Mouse (Mus musculus) neural tube, embryonic 12.5 days (tissue): ENCODE measurements around the gene Frmd8. TPM values are rescaled to one million over a fixed set of nuclear protein-coding genes. Genes with fewer than 3 reads are reported as not detected.

Source experiments
- ATAC-seq: fragments of 200-750 bp; cut with Nextera tagmentation; 2 replicates; pipeline ENCODE4 v1.8.0; 2017; ENCODE audit warnings: low read depth, mild to moderate bottlenecking, moderate TSS enrichment, moderate library complexity; ENCODE audit not compliant: low FRiP score
- H3K27ac ChIP-seq: fragments of 300-500 bp; sonication (generic); 2 replicates; pipeline ENCODE4 v1.5.1; 2016
- H3K27me3 ChIP-seq: fragments of 300-500 bp; sonication (generic); replicated peaks from 2 replicates; pipeline ENCODE4 v1.6.1; 2016; ENCODE audit warnings: mild to moderate bottlenecking
- H3K36me3 ChIP-seq: fragments of 300-500 bp; sonication (generic); 2 replicates; pipeline ENCODE4 v1.6.1; 2016; ENCODE audit warnings: mild to moderate bottlenecking
- H3K4me1 ChIP-seq: fragments of 300-500 bp; sonication (generic); 2 replicates; pipeline ENCODE4 v1.6.1; 2016
- H3K4me2 ChIP-seq: fragments of 300-500 bp; sonication (generic); replicated peaks from 2 replicates; pipeline ENCODE4 v1.6.1; 2016; ENCODE audit warnings: mild to moderate bottlenecking
- H3K4me3 ChIP-seq: fragments of 300-500 bp; sonication (generic); 2 replicates; pipeline ENCODE4 v1.5.1; 2016
- H3K9ac ChIP-seq: fragments of 300-500 bp; sonication (generic); 2 replicates; pipeline ENCODE4 v1.6.1; 2016; ENCODE audit warnings: mild to moderate bottlenecking
- H3K9me3 ChIP-seq: fragments of 300-500 bp; sonication (generic); 2 replicates; pipeline ENCODE4 v1.6.1; 2016; ENCODE audit warnings: mild to moderate bottlenecking
- WGBS: fragments of 180-500 bp; shearing (Covaris S2); methylation state at CpG from one replicate; pipeline ENCODE4 v1.1.7; 2016; 5-methylcytosine and 5-hydroxymethylcytosine counted together
- polyA plus RNA-seq: library from polyadenylated mRNA; unstranded; fragments of >200 nt; fragmentation: Nextera tagmentation; extraction: Ambion mirVana; gene quantifications from 2 replicates; pipeline ENCODE4 v1.2.1, GENCODE M21; 2016

The Frmd8 gene
- polyA plus RNA-seq, 1 experiment from 2014 or later: 33.0 TPM

DNA sequence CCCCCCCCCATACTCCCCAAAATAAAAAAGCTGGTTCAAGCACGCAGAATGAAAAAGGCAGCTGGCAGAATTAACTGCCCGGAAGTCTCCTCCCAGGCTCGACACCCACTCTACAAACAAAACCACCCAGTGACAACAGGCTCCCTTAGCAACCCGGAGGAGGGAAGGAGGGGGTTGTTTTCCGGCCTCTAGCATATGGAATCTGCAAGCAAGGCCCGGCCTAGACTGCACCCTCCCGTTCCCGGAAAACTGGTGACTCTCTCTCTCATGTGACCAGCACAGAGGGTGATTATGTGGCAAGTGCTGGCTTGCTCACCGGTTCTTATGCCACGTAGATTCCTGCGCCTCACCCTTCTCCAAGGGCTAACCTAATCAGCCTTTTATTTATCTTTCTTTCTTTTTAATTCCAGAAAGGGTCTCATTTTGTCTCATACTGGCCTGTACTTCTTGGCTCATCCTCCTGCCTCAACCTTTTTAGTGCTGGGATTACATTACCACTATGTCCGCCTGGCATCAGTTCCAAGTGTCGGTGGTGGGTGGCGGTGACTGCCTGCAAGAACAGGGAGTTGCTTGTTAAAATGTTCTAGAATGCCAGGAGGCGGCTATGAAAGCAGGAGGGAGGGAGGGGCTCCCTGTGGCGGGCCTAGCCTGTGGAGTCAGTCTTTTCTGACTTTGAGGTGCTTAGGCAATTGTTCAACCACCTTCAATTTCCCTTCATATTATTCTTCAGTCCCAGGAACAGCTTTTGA is 28.3 kb downstream of the Frmd8 start:
- H3K9ac ChIP-seq: peak overlapping the region; percentile 52
- peak overlapping the region; percentile 18 for H3K4me3 ChIP-seq
- peak overlapping the region; percentile 94 for H3K27ac ChIP-seq
- WGBS: 2% methylated on average over 16 of the region's 16 CpGs
- H3K36me3 ChIP-seq: no peaks in the 10 kb centered on the region
- no peaks in the 10 kb centered on the region for H3K27me3 ChIP-seq
- peak overlapping the region; percentile 68 for H3K4me2 ChIP-seq
- peak; percentile 85 for ATAC-seq
- no peaks in the 10 kb centered on the region for H3K9me3 ChIP-seq
- H3K4me1 ChIP-seq: peaks cover 78% of the 10 kb centered on the region

- under 1% methylated on average over 7 of the region's 7 CpGs for WGBS
- H3K4me1 ChIP-seq: peaks cover 78% of the 10 kb centered on the region
- peak overlapping the region; percentile 68 for H3K4me2 ChIP-seq
- H3K27ac ChIP-seq: peak overlapping the region; percentile 94
- peak overlapping the region; percentile 52; the same call in 1 of the 2 replicates for H3K9ac ChIP-seq
- peak overlapping the region; percentile 18 for H3K4me3 ChIP-seq
- H3K27me3 ChIP-seq: no peaks in the 10 kb centered on the region
- H3K36me3 ChIP-seq: no peaks in the 10 kb centered on the region
- no peaks in the 10 kb centered on the region for H3K9me3 ChIP-seq
- ATAC-seq: peak; percentile 62
These were observed 28.9 kb downstream of the Frmd8 start for GRCm38 (mm10) chr19:5846154-5846553.

- peak overlapping the region; percentile 68 for H3K4me2 ChIP-seq
- no peaks in the 10 kb centered on the region for H3K9me3 ChIP-seq
- H3K27ac ChIP-seq: peak overlapping the region; percentile 94
- peak overlapping the region; percentile 52 for H3K9ac ChIP-seq
- H3K27me3 ChIP-seq: no peaks in the 10 kb centered on the region
- peak overlapping the region; percentile 18 for H3K4me3 ChIP-seq
- H3K36me3 ChIP-seq: no peaks in the 10 kb centered on the region
- peaks cover 78% of the 10 kb centered on the region for H3K4me1 ChIP-seq
- peak; percentile 67 for ATAC-seq
- 8% methylated on average over 45 of the region's 45 CpGs for WGBS
These were observed 29.5 kb downstream of the Frmd8 start for GRCm38 (mm10) chr19:5845319-5846135.

DNA sequence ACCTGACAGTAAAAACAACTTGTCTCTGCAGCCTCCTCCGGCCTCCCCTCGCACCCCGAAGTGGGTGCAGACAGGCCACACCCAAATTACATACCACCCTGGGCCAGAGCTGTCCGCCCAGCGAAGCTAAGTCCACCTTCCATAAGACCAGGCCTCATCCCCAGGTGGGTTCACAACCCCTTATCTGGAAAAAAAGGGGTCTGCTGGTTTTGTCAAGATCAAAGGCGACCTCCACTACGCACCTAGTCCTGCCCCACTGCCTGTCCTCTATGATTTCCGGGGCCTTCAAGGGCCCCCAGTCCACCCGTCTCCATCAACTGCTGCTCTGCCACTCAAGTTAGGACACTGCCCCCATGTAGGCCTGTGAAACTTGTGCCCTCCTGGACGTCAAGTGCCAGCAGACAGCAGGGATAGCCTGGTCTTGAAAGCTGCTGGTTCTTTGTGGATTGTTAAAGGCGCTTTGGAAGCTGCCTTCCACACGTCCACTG is 30.2 kb downstream of the Frmd8 start:
- peaks cover 73% of the 10 kb centered on the region for H3K4me1 ChIP-seq
- H3K4me3 ChIP-seq: peak overlapping the region; percentile 18; the same call in 1 of the 2 replicates
- 86% methylated on average over 12 of the region's 12 CpGs for WGBS
- H3K36me3 ChIP-seq: no peaks in the 10 kb centered on the region
- H3K9ac ChIP-seq: peak overlapping the region; percentile 33; the same call in 1 of the 2 replicates
- no peaks in the 10 kb centered on the region for H3K27me3 ChIP-seq
- H3K27ac ChIP-seq: peak overlapping the region; percentile 9; the same call in 1 of the 2 replicates
- ATAC-seq: no peak
- H3K9me3 ChIP-seq: no peaks in the 10 kb centered on the region
- peak overlapping the region; percentile 68 for H3K4me2 ChIP-seq

DNA sequence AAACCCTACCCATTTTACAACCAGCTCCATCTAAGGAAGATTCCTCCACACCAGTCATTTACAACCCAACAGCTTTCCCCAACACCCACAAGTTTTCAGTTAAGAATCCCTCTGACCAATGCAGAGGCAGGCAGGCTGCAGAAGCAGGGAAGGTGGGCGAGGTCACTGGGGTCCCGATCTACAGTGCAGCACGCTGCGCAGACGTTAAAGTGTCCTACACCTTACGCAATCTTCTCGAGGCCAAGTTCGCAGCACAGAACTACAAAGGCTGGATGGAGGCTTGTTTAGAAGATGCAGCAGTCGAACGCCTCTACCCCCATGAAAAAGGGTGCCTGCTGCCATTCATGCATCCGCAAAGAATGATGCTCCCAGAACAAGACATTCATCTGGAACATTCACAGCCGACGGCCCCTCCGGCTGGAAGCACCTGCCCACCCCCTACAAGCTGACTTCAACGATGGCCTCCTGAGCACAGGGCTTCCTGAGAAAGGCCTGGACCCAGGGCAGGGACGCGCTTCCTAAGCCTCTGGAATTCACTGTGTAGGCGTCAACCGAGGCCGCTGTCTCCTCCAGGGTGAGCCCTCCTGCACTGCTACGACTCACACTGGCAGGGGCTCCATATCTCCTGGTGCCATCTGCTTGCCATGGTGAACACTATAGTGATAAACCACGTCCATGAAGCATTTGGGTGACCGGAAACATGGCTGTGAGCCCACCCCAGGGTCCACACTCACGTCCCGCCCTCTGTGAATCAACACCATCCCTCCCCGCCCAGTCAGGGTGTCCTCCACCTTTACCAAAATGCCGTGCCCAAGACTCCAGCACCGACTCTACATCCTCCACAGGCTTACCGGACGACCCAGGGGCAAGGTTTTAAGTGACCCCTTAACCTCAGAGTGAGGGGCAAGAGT is 31.0 kb downstream of the Frmd8 start:
- no peaks in the 10 kb centered on the region for H3K36me3 ChIP-seq
- peak overlapping the region; percentile 68; the same call in 1 of the 2 replicates for H3K4me2 ChIP-seq
- no peak overlapping the region for H3K27ac ChIP-seq
- WGBS: 79% methylated on average over 30 of the region's 30 CpGs
- no peak overlapping the region for H3K4me3 ChIP-seq
- no peak for ATAC-seq
- H3K27me3 ChIP-seq: no peaks in the 10 kb centered on the region
- H3K9me3 ChIP-seq: no peaks in the 10 kb centered on the region
- H3K4me1 ChIP-seq: peaks cover 66% of the 10 kb centered on the region
- no peak overlapping the region for H3K9ac ChIP-seq

DNA sequence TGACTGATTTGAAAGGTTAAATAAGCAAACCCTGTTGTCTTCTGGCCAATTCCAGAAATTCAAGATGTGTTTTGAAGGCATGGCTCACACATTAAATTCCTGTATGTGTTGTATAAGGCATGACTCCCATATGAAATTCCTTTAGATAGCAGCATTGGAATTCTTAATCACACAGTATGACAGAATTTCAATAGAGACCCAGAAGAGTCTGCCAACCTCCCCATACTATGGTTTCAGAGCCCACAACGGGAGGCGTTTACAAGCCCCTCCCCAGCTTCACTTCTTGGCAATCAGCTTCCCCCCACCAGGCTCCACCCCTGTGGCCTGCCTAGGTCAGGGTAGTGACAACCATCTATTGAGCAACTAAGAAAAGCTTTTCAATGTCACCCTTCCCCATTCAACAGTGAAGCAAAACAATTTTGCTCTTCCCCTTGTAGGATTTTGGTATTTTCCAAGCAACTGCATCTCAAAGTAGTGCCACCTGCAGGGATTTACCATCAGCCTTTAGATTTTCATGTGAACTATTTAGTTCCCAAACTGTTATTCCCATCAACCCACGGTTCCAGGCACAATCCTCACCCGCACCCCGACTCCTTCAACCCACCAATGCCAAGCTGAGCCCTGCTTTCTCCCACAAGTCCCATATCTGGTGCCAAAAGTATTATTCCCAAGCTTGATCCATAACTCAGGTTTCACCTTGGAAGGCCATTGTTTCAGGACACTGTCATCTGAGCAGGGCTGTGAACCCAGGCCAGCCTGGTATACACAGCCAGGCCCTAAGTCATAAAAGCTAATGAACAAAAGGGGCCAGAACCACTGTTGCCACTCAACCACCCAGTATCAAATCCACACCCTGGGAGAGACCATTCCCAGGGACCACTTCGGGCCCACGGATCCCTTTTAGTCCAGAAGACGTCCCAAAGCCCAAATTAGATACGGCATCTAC is 32.0 kb downstream of the Frmd8 start:
- ATAC-seq: no peak
- no peaks in the 10 kb centered on the region for H3K27me3 ChIP-seq
- peak overlapping the region; percentile 46; the same call in 1 of the 2 replicates for H3K27ac ChIP-seq
- peaks cover 56% of the 10 kb centered on the region for H3K4me1 ChIP-seq
- peak overlapping the region; percentile 68 for H3K4me2 ChIP-seq
- no peak overlapping the region for H3K4me3 ChIP-seq
- no peaks in the 10 kb centered on the region for H3K36me3 ChIP-seq
- WGBS: 55% methylated on average over 9 of the region's 9 CpGs
- H3K9me3 ChIP-seq: no peaks in the 10 kb centered on the region
- no peak overlapping the region for H3K9ac ChIP-seq

DNA sequence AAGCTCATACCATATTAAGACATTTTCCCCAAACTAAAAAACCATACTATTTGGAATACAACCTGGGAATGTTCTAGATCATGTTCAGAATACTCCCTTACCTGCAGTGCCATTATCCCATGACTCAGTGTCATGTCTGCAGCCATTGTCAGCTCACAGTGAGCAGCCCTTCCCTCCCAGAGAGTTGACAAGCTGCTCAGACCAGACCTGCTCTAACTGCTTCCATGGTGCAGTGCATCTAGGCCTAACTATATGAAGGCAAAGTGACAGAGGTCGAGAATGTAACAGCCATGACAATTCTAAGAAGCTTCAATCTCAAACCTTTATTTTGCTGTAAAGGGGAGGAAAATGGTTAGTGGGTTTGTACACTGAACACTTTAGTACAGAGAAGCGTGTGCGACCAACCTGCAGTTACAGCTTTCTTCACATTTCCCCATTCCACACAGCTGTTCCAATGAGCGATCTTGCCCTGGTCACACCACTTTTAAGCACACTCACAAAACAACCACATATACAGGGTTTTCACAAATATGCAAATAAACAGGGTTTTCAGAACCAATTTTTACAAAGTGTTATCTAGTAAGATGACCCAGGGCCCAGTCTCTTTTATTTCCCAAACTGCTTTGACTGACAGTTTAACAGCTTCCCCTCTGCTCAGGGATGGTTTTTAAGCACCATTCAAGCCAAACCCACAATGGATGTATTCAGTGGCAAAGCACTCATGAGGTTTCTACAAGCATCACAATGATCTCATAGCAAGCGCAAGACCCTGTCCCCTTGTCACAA is 32.9 kb downstream of the Frmd8 start:
- H3K9ac ChIP-seq: no peak overlapping the region
- H3K36me3 ChIP-seq: no peaks in the 10 kb centered on the region
- H3K9me3 ChIP-seq: no peaks in the 10 kb centered on the region
- H3K4me2 ChIP-seq: peak overlapping the region; percentile 68
- 44% methylated on average over 5 of the region's 5 CpGs for WGBS
- no peak overlapping the region for H3K27ac ChIP-seq
- ATAC-seq: no peak
- H3K4me3 ChIP-seq: no peak overlapping the region
- peaks cover 47% of the 10 kb centered on the region for H3K4me1 ChIP-seq
- H3K27me3 ChIP-seq: no peaks in the 10 kb centered on the region

- Histone ChIP-seq H3K27me3 (no peaks in the 10 kb centered on the region), H3K27ac (no peak overlapping the region), H3K4me1 (peaks cover 40% of the 10 kb centered on the region), H3K36me3 (no peaks in the 10 kb centered on the region), H3K4me2 (no peak overlapping the region), H3K9ac (no peak overlapping the region), H3K4me3 (no peak overlapping the region), H3K9me3 (no peaks in the 10 kb centered on the region)
- no peak for ATAC-seq
- 40% methylated on average over 4 of the region's 4 CpGs for WGBS
These were observed 33.6 kb downstream of the Frmd8 start for GRCm38 (mm10) chr19:5841389-5841946.

GRCm38 (mm10) chr19:5840890-5841388 is 34.1 kb downstream of the Frmd8 start:
- Histone ChIP-seq H3K4me1 (peaks cover 36% of the 10 kb centered on the region), H3K4me2 (no peak overlapping the region), H3K27me3 (no peaks in the 10 kb centered on the region), H3K9ac (no peak overlapping the region), H3K4me3 (no peak overlapping the region), H3K36me3 (no peaks in the 10 kb centered on the region), H3K9me3 (no peaks in the 10 kb centered on the region), H3K27ac (no peak overlapping the region)
- ATAC-seq: no peak
- WGBS: 90% methylated on average over 9 of the region's 9 CpGs
